Mouse (Mus musculus) subcutaneous adipose tissue, adult 2 months (tissue): ENCODE data around the gene Nps. TPM values are rescaled to one million over a fixed set of nuclear protein-coding genes. Genes with fewer than 3 reads are reported as not detected.

Source experiments
- polyA plus RNA-seq: library from polyadenylated mRNA; depleted of rRNA; stranded (reverse); fragments of >200 nt; gene quantifications from 2 replicates; pipeline ENCODE4 v1.2.3, GENCODE M21; 2012; ENCODE audit warnings: low replicate concordance; rRNA removed

Gene Nps
- polyA plus RNA-seq = not detected in 2 replicates

DNA sequence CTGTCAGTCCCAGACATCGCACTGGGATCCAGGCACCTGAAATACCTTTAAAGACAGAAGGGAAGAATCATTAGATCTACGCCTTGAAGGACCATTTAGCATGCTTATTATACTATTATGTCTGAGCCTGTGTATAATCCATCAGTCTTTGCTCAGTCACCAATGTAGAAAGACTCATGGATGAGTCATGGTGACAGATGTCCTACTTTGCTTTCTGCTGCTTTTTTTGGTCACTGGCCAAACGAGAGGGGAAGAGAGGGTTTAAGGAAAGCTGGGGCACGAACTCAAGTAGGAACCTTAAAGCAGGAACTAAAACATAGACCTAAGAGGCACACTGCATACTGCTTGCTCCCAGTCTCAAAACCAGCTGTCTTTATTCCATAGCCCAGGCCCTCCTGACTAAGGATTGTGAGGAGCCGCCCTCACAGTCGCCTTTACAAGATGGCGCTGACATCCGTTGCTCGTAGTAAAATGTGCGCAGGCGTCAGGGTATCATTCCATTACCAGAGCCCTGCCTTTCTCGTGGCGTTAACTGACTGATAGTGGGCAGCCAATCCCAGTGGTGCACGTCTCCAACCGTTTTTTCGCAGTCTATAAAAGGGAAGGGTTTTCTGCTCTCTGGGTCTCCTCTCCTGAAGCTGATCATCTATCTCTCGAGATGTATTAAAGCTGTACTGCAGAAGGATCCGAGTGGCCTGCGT lies at the start of gene Nps:
TSS of gene Nps (plus strand) at position 651 of the 701 bp plus-strand sequence.

Other genes with a start within 250 kb of the Nps start
- gene Foxi2, start 151.6 kb downstream of the Nps start, polyA plus RNA-seq = not detected in 2 replicates